Mouse (Mus musculus) liver (tissue): Measurements from ENCODE around the gene Klhl25.
A peak's percentile ranks its signal among the peaks of the same experiment; 100 is the strongest.
"Not testable (repeated sequence)": the region's sequence is repeated elsewhere in the genome, so short reads cannot be mapped to it uniquely, and the experiment has no call there.

Experiments
- DNase-seq: peaks from one replicate; pipeline ENCODE4 v3.0.0-alpha.2; 2020; ENCODE audit warnings: mixed read lengths

Gene Klhl25

DNA sequence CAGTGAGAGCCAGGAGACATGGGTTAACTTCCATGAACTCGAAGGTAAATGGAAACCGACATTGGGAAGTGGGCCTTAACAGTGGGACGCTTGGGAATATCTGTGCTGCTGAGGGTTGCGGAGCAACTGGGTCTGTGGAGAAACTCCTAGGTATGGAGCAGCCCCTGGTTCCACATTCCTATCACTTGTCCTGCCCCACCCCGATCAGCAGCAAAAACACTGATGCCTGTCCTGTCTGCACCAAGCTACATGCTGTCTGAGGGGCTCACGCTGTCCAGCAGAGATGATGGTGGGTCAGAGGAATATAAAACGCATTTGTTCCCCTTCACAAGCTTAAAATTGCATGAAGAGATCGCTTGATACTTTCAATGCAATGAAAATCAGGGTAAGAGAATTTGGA lies 32.1 kb downstream of the Klhl25 start:
- DNase-seq: no peak

DNA sequence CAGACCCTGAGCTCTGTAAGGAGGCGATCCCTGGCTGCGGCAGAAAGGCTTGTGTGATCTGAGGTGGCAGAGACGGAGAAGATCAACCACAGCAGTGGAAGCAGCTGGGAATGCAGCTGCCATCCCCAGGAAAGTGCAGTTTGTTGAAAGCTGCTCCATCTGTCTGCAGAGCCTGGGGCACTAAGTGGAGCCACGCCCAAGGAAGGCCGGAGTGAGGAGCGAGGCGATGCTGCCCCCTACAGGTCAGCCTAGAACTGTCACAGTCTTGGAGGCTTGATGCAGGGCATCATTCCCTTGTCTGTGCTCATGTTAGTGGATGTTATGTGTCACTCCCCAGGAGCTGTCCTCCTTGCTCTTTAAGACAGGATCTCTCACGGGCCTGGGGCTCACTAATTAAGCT lies 32.5 kb downstream of the Klhl25 start:
- peak; percentile 89 for DNase-seq

DNA sequence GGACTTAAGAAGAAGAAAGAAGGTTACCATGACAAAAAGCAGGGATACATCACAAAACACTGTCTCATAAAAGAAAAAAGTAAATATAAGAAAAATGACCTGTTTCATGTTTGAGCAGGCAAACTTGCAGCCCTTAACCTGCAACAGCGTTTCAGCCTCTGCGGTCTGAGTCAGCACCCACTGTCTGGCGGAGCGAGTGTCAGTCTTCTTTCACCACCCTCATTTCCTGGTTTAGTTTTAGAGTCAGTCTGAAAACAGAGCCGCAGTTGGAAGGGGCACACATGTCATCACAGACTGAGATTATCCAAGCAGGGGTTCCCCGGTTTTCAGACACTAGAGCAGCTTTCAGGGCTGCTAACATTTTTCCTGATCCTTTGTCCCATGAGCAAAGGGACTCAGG lies 33.3 kb downstream of the Klhl25 start:
- DNase-seq: no peak

DNA sequence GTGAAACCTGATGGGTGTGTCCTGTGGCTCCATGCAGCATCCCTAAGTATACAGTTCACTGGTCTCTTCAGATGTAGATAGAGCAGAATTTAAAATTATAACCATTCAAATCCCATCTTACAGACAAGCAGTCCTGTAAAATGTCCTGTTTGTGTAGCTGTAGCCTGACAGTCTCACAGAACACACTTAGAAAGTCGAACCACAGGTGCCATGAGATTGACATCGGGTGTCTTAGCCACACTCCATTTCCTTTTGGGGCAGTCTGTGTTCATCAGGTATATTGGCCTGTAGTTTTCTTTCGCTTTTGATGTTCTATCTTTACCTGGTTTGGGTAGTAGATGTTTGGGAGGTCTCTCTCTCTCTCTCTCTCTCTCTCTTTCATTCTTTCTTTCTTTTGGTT lies 33.7 kb downstream of the Klhl25 start:
- no peak for DNase-seq

DNA sequence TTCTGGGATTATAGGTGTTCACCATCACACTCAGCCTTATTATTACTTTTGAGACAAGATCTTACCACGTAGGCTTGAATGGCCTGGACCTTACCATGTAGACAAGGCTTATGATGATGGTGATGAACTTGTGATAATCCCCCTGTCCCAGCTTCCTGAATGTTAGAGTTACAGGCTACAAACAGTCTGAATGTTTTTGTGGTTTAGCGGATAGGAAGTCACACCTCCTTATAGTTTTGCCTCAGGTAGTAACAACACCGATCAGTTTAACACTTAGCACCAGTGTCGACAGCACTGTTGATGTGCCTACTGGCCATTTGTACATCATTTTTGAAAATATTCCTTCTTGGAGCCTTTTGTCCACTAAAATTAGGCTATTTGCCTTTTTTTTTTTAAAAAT lies 43.4 kb downstream of the Klhl25 start:
- no peak for DNase-seq

DNA sequence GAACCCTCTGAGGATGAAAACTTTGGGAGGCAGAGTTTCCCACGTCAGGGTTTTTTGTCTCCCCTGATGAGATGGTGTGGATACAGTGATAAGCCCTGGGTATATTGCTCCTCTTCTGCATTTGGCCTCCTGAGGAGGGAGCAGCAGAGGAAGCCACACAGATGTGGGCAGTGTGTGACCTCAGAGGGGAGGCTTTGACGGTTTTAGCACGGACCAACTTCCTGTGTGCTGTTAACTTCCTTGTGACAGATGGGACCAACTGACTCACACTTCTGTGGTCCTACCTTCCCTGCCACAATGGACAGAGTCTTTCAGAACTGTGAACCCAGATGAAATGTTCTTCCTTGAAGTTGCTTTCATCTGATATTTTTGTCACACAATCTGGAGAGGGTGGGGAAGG lies 44.6 kb downstream of the Klhl25 start:
- DNase-seq: no peak

DNA sequence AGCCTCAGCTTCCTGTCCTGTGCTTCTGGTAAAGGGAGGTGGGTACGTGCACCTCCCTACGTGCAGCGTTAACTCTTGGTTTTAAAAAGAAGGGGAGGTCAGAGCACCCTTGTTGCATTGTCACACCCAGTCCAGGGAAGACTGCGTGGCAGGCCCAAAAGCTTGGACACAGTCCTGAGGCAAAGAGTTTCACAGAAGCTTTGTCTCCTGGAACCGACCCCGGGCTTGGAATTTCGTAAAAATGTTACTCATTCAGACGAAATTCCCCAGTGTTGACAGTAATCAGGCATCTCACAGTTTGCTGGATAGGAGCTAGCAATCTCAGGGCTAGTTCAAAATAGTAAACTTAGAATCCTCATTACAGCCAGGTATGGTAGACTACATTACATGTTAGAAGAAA lies 45.6 kb downstream of the Klhl25 start:
- DNase-seq: no peak

DNA sequence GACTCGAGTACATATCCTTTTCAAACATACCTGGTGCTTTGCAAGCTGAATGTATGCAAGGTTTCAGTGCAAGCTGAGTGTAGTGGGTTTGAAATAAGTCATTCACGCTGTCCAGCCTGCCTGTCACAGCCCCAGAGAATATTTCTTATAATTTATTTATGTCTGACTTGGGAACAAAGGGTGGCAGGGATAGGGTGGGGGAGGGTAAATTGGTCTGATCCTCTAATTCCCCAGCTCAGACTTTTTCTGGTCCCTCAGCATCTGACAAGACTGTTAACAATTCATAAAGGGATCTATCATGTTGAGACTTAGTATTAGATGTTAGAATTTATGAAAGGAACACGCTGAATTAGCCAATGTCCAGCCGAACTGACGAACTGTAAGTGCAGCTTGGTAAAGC lies 48.9 kb downstream of the Klhl25 start:
- DNase-seq: no peak

DNA sequence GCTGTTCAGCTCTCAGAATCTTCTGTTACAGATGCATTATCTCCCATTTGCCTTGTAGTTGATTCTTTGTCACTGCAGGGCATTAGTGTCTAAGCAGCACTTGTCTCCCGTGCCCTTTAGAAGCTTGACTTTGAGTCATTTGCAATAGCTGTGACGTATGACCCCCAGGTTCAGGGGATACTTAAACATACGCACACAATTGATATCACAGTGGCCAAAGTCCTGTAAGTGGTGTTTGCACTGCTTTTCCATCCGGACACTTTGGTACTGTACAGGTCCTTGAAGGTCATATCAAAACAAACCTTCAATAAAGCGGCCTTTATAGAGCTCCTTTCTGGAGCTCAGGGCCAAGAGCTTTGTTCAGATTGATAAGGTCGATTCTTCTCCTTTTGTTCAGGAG lies 51.0 kb downstream of the Klhl25 start:
- DNase-seq: no peak

DNA sequence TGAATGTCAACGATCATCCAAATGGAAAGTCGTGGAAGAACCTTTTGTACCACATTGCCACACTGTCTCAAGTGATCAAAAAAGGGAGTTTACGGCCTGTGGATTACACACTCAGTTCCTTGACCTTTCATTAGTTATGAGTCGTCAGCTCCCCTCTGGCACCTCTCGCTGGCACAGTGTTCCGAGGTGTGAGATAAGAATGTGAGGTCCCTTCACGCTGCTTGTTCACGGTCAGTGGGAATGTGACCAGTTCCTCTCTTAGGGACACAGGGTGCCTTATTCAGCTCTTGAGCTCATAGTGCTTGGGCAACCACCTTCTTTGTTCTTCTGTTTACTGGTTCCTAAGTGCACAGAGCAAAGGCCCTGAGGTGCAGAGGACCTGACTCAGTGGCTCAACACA lies 51.4 kb downstream of the Klhl25 start:
- no peak for DNase-seq

DNA sequence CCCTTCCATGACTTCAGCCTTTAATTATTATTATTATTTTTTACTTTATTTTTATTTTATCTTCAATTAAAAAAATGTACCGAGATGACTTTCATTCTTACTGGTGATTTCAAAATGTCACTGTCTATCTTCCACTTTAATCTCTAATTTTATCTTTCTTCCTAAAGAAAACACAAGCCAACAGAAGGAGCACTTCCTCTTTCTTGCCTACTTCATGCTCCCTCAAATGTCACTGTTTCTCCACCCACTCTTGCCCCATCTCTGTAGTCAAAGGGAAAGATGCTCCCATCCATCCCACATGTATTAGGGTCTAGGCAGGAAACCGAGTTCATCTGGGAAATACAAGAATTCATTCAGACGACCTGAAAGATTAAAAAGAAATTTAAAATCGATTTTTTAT lies 51.8 kb downstream of the Klhl25 start:
- DNase-seq: no peak

DNA sequence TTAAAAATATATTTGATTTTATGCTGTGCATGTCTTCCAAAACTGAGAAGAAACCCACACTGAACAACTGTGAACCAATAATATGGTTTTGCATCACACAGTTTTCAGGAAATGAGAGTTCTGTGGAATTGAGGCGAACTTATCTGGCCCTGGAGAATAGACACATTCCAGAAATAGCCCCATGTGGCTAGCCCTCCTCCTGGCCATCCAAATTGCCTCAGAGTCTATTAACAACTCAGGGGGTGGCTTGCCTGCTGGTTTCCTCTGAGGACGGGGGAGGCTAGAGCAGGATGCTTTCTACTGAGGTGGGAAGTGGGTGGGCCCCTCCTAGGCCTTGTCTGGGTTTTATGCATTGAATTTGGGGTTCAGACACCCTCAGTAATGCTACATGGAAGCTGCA lies 57.0 kb downstream of the Klhl25 start:
- DNase-seq: no peak

DNA sequence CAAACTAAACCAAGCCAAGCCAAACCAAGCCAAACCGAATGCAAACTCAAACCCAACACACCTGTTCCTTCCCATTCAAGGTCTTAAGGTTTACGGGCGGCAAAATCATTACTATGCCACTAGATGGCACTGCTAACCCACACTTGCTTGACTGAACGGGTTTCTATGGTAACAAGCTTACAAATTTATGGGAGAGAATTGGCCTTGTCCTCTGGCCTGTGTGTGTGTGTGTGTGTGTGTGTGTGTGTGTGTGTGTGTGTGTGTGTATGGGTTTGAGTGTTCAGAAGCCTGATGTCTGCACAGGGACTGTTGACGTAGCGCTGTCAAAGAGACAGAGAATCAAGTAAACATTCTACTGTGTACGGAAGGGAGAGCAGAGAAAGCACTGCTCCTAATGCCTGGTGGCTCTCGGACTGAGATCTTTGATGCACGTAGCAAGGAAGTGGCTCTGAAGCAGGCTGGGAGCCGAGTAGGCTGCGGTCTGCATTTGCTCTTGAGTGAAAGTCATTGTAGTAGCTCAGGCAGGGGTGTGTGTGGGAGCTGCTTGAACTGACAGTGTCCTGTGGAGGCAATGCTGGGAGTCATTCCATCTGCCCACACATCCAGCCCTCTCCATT lies 62.0 kb downstream of the Klhl25 start:
- peak; percentile 26 for DNase-seq

DNA sequence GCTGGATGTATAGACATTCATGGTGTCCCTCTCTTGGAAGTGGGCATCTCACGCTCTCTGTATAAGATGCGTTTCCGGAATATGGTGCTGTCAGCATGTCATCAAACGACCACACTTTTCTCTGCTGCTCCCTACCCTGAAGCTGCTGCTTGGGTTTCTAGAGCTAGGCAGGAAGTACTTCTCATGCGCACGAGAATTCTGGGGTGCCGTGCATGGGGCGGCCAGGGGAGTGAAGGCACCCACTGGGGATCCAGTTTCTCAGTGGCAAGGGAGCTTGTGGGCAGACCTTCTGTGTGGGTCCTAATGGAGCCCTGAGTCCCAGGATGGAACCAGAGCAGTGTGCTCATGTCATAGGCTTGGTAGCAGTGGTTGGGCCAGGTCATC lies 62.5 kb downstream of the Klhl25 start:
- no peak for DNase-seq

DNA sequence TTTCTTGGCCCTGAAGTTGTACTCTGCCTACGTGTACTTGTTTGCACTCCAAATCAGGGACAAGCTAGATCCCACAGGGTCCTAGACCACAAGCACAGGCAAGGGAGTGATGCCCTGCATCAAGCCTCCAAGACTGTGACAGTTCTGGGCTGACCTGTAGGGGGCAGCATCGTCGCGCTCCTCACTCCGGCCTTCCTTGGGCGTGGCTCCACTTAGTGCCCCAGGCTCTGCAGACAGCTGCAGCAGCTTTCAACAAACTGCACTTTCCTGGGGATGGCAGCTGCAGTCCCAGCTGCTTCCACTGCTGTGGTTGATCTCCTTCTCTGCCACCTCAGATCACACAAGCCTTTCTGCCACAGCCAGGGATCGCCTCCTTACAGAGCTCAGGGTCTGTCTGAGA lies 65.8 kb downstream of the Klhl25 start:
- peak; percentile 76 for DNase-seq

DNA sequence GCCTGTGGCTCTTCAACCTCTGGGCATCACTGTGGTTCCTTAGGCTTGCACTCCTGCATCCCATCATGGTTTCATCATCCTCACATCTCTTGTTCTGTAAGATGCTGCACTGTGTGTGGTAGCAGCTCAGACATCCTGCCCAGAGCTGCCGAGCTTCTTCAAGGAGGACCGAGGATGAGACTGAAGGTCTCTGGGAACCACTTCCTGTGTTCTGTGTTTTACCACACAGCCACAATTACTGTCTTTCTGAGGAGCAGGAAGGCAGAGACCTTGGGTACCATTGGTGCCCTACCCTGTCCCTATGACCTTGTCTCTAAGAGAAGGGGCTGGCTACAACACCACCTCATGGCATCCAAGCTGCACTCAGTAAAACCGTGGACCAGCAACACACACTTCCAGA lies 67.4 kb downstream of the Klhl25 start:
- DNase-seq: not testable (repeated sequence)

DNA sequence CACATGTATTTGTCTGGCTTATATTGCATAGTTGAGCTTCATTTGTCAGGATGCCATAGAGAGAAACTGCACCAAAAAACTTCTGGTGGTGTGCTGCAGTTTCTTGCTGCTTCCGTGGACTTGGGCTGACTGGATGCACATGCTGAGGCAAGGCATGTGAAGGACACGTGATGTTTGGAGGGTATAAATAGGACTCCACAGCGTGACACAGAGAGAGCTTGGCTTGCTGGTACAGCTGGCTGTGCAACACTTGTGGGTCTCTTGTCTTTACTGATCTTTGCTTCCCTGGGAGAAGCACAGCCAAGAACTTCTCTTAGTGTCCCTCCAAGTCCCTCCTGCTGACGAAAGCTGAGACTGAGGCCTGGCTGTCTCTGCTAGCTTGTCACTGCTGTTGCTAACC lies 69.6 kb downstream of the Klhl25 start:
- no peak for DNase-seq

DNA sequence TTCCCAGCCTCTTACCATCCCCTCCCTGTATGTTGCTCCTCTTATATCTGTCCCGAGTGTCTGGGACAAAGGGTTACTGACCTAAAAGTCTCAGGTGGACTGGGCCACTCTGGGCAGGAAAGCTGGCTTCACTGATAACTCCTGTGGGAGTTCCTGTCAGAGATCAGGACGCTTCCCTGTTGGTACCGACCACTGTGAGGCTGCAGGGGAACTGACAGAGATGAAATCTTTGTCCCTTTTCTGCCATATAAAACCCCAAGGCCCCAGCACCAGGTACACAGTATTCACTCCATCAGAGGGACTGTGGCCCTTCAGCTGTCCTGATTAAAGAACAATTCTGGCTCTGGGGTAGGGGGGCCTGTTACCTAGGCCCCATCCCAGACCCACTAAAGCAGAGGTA lies 71.6 kb downstream of the Klhl25 start:
- not testable (repeated sequence) for DNase-seq
